Mouse (Mus musculus) right cerebral cortex, postnatal 14 days (tissue): ENCODE results near the gene Ezh1.

Experiments
- DNase-seq: peaks from one replicate; pipeline ENCODE4 v3.0.0; 2022

The Ezh1 gene

GRCm38 (mm10) chr11:101226065-101226701, at the start of gene Ezh1:
TSS of gene Ezh1 (minus strand) at chr11:101226463.
- peak; percentile 82 for DNase-seq

GRCm38 (mm10) chr11:101275309-101275708, 49.0 kb upstream of the Ezh1 start:
- no peak for DNase-seq

GRCm38 (mm10) chr11:101272446-101272845, 46.2 kb upstream of the Ezh1 start:
- no peak for DNase-seq

GRCm38 (mm10) chr11:101269577-101270116, 43.4 kb upstream of the Ezh1 start:
- no peak for DNase-seq

GRCm38 (mm10) chr11:101265906-101266305, 39.6 kb upstream of the Ezh1 start:
- no peak for DNase-seq

- no peak for DNase-seq
Observed at GRCm38 (mm10) chr11:101264954-101265471, 38.8 kb upstream of the Ezh1 start.

GRCm38 (mm10) chr11:101263989-101264280, 37.7 kb upstream of the Ezh1 start:
- DNase-seq, result no peak

GRCm38 (mm10) chr11:101263138-101263988, 37.1 kb upstream of the Ezh1 start:
- DNase-seq, result no peak

- DNase-seq, result no peak
Observed at GRCm38 (mm10) chr11:101262272-101262967, 36.2 kb upstream of the Ezh1 start.

- no peak for DNase-seq
Observed at GRCm38 (mm10) chr11:101260826-101261380, 34.6 kb upstream of the Ezh1 start.

GRCm38 (mm10) chr11:101259948-101260825, 33.9 kb upstream of the Ezh1 start, which contains the start of gene Wnk4:
TSS of gene Wnk4 (plus strand) at chr11:101260567.
- peak; percentile 33 for DNase-seq

- peak; percentile 67 for DNase-seq
Observed at GRCm38 (mm10) chr11:101259261-101259712, 33.0 kb upstream of the Ezh1 start.

- no peak for DNase-seq
Observed at GRCm38 (mm10) chr11:101255826-101256775, 29.8 kb upstream of the Ezh1 start.

GRCm38 (mm10) chr11:101253613-101254389, 27.5 kb upstream of the Ezh1 start, which contains the start of gene Vps25:
TSS of gene Vps25 (plus strand) at chr11:101253707.
- peak; percentile 86 for DNase-seq

- no peak for DNase-seq
Observed at GRCm38 (mm10) chr11:101252941-101253340, 26.7 kb upstream of the Ezh1 start.

- no peak for DNase-seq
Observed at GRCm38 (mm10) chr11:101251031-101251430, 24.8 kb upstream of the Ezh1 start.

GRCm38 (mm10) chr11:101248258-101248994, 22.2 kb upstream of the Ezh1 start:
- peak; percentile 58 for DNase-seq

- DNase-seq, result no peak
Observed at GRCm38 (mm10) chr11:101247521-101248030, 21.3 kb upstream of the Ezh1 start.

GRCm38 (mm10) chr11:101246702-101247012, 20.4 kb upstream of the Ezh1 start:
- no peak for DNase-seq
